Mouse (Mus musculus): Measurements from ENCODE around the gene Ugt3a1. TPM values are rescaled to one million over a fixed set of nuclear protein-coding genes. Genes with fewer than 3 reads are reported as not detected.

The Ugt3a1 gene
- not detected for total RNA-seq (2023)

DNA sequence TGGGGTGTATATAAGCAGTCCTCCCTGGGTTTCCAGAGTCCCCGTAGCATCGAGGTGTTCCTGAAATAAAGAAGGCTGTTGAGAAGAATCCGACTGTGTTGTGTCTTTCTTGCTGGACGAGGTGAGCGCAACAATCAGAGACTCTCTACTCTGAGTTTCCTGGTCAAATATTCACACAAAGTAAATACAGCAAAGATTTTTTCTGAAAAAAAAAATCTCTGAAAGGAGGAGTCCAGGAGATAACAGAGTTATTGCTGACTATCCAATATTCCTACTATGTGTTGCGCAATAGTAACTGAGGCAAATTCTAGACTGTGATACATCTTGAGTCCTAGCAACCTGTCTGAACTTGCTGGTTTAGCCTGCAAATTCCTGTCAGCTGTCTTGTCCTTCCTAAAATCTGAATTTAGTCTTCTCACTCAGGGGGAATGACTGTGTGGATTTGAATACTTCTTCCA lies at the start of gene Ugt3a1:
Gene Ugt3a1, plus strand, starts transcription at position 51 of the 458 bp plus-strand sequence.

DNA sequence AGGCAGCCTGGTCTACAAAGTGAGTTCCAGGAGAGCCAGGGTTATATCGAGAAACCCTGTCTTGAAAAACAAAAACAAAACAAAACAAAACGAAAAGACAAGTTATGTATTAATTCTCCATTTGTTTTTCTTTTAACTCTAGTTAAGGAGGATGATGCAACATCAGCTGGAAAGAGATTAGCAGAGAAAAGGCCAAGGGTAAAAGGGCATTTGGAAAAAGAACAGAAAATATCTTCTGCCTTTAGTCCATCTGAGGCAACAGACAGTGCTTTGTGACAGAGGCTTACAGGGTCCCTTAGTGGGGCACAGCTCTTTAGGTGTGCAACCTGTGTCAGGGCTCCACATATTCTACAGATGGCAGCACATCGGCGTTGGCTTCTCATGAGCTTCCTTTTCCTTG lies 58.7 kb downstream of the Ugt3a1 start, which contains the start of gene Ugt3a2:
Gene Ugt3a2, plus strand, starts transcription at position 210 of the 400 bp plus-strand sequence.

Other genes with a start within 250 kb of the Ugt3a1 start
- 10 to 100 TPM; 20.2 to 21.0 TPM for gene Nadk2, start 205.6 kb upstream of the Ugt3a1 start, total RNA-seq (2023)
- gene Lmbrd2, start 136.3 kb upstream of the Ugt3a1 start, total RNA-seq (2023) = 10 to 100 TPM; 21.4 to 26.1 TPM
- gene Skp2, start 121.5 kb upstream of the Ugt3a1 start, total RNA-seq (2023) = 10 to 100 TPM; 10.2 to 11.1 TPM
- not detected for gene Ugt3a2, start 58.7 kb downstream of the Ugt3a1 start, total RNA-seq (2023)
- gene Capsl, start 159.1 kb downstream of the Ugt3a1 start, total RNA-seq (2023) = under 1 TPM in 1 of 2 experiments, not detected in 1; 0.71 TPM

Data from monocyte, adult 59 days (primary cell).